Mouse (Mus musculus) embryonic stem cell, embryonic (primary cell): ENCODE measurements at regions not wholly inside any gene's neighbourhood (a gene's known extent, or its start where the extent isn't known, plus 50 kb on each side); places are given as distances from the start of the nearest gene placed in this dataset.

Experiments used
- CTCF ChIA-PET, 4 experiments: fragments of 300-600 bp in 2 of 4; fragments of 350-600 bp in 2 of 4; sonication (Branson Sonifier 250); formaldehyde crosslinking; loops; one replicate each; lab custom pipeline; 2022; ENCODE audit warnings: inconsistent platforms in 2 of 4; lab: Charles Lee
- POLR2A ChIA-PET, 4 experiments: fragments of 300-600 bp in 2 of 4; fragments of 350-600 bp in 2 of 4; sonication (Branson Sonifier 250); formaldehyde crosslinking; loops; one replicate each; lab custom pipeline; 2022; ENCODE audit warnings: antibody characterized with exemption in 4 of 4, inconsistent platforms in 1 of 4; lab: Charles Lee

DNA sequence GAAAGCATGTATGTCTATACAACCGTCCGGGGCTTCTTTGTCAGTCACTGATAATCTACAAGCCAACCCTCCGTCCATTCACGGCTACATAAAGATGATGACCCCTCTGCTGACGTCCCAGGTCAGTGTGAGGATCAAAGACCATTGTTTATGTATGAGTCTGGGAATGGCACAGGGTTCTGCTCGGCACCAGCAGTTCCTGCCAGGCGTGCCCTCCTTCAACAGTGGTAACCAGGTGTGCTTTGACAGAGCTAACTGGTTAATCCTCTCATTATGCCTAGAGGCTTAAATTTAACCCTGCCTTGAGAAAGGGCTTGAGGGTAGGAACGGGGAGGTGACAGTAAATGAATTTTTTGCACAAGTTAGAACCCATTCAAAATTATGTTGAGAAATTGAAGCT is 58.2 kb upstream of the Ttc29 start:
- POLR2A ChIA-PET = no interaction called here
- CTCF ChIA-PET = no interaction called here

DNA sequence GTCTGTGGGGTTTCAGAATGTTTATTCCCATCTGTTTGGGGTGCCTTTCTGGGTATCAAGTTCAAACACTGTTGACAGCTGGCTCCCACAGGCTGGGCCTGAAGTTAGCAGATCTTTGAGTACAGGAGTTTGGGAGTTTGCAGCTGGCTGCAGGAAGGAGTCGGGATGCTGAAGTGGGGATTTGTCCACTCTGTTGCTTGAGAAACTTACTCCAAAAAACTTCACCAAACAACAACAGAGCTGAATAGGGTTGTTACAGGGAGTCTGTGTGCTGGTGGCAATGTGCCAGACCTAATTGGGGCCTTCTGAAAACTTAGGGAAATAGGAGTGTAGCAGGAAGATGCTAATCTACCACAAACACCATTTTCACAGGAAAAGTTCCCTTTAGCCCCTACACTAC is 51.1 kb upstream of the Ttc29 start:
- POLR2A ChIA-PET = interaction anchor here in 1 of 4 experiments (0.6 kb wide), 1 partner anchor 64 kb away, joined by 3 read pairs; no protein-coding TSS in a partner anchor
- CTCF ChIA-PET = interaction anchor here in 3 of 4 experiments (0.6 to 1.1 kb wide), 4 partner anchors 12 to 100 kb away, joined by 3 to 5 read pairs (median 3); no protein-coding TSS in a partner anchor

DNA sequence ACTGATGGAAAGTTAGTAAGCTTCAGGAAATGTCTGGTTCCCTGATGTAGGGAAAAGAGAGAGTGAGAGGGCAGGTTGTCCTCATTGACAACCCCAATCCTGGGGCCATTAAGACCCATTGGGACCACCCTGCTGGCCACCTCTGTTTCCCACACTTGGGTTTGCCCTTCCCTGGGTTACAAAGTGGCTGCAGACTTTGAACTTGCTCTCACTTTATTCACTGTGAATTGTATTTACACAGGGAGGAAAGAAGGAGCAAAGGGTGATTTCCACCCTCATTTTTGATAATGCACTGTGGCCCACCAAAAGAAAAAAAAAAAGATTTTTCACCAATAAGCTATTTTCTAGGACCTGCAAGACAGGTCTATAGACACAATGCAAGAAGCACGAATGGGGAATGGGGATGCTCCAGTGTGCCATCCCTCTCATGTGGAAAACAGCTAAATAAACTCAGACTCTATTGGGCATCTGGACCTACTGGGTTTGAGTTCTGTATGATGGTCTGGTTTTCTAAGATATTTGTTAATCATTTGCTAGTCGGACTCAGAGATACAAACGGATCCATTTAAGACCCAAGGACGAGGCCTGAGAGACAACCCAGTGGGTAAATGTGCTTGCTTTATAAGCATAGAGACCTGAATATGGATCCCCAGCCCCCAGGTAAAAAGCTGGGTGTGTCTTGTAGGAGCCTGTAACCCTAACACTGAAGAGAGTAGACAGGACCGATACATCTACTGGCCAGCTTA is 50.2 kb upstream of the Ttc29 start:
- ChIA-PET CTCF (interaction anchor here in 1 of 4 experiments (1.0 kb wide), 1 partner anchor 39 kb away, joined by 3 read pairs; no protein-coding TSS in a partner anchor), POLR2A (no interaction called here)
